Mouse (Mus musculus) left cerebral cortex, postnatal 25 days (tissue): Measurements from ENCODE around the gene Cdkn2d. TPM values are rescaled to one million over a fixed set of nuclear protein-coding genes. Genes with fewer than 3 reads are reported as not detected.
A peak's percentile ranks its signal among the peaks of the same experiment; 100 is the strongest.
"Not testable (repeated sequence)": the region's sequence is repeated elsewhere in the genome, so short reads cannot be mapped to it uniquely, and the experiment has no call there.

Source experiments
- DNase-seq, 2 experiments: peaks; one replicate each; pipeline ENCODE4 v3.0.0; 2022; ENCODE audit warnings: low spot score in 2 of 2, mixed read lengths in 1 of 2
- intact Hi-C: fragments of 180-260 bp; cut with DNase I; formaldehyde crosslinking; loops from one replicate; pipeline ENCODE4 v1.15.1; 2025
- total RNA-seq, 2 experiments: library from RNA; stranded (reverse); gene quantifications; 2 replicates each; pipeline ENCODE4 v1.2.3; 2021

The Cdkn2d gene
- total RNA-seq, 2 experiments from 2014 or later: 54.4 to 58.4 TPM

DNA sequence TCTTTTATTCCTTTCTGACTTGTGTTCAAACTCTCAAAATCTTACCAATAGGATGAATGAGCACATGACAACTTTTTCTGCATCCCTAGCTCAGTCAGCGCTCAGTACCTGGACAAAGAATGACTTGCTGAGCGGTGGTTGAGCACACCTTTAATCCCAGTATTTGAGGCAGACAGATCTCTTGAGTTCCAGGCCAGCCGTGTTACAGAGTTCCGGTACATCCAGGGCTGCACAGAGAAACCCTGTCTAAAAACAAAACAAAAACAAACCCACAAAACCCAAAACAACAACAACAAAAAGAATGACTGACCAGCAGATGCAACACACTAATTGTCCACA, 29.0 kb upstream of the Cdkn2d start:
- intact Hi-C loops: no loop called here
- no peak for DNase-seq

DNA sequence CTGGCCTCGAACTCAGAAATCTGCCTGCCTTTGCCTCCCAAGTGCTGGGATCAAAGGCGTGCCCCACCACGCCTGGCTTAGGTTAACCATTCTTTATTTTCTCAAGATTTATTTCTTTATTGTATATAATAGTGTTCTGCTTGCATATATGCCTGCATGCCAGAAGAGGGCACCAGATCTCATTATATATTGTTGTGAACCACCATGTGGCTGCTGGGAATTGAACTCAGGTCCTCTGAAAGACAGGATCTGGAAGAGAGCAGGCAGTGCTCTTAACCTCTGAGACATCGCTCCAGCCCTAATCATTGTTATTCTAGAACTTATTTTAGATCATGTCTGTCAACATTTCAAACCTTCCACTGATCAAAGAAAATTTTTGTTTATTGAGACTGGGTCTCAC, 28.3 kb upstream of the Cdkn2d start:
- DNase-seq: no peak
- intact Hi-C loops: no loop called here

DNA sequence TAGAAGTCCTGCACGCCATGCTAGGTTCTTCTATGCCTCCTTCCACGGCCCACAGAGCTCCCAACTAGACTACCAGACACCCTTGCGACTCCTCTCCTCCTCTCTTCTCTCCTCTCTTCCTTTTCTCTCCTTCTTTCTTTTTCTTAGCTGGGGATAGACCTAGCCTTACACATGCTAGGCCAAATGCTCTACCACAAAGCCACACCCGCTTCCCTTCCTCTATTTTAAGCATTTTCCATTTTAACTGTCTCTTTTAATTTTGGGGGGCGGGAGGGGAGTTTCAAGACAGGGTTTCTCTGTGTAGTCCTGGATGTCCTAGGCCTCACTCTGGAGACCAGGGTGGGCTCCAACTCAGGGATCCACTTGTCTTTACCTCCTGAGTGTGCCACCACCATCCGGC, 27.6 kb upstream of the Cdkn2d start:
- intact Hi-C loops: loop anchor here (1.0 kb wide), 1 partner anchor 39 kb away; no protein-coding TSS in a partner anchor
- DNase-seq: no peak

DNA sequence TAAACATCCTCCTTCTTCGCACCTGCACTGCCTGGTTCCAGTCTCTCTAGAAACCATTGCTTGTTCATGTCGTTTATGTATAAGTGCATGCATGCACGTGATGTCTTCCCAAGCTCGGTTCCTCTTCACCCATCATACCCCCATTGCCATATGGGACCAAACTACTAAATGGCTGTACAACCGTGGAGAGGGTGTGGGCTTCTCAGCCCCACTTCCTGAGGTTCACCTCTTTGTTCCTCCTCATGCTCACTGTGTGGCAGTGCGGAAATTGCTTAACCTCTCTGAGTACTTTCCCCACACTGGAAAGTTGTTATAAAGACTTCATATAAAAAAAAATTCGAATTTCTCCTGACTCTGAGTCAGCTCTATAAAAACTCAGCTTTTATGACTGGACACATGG, 25.5 kb upstream of the Cdkn2d start:
- intact Hi-C loops: no loop called here
- no peak for DNase-seq

DNA sequence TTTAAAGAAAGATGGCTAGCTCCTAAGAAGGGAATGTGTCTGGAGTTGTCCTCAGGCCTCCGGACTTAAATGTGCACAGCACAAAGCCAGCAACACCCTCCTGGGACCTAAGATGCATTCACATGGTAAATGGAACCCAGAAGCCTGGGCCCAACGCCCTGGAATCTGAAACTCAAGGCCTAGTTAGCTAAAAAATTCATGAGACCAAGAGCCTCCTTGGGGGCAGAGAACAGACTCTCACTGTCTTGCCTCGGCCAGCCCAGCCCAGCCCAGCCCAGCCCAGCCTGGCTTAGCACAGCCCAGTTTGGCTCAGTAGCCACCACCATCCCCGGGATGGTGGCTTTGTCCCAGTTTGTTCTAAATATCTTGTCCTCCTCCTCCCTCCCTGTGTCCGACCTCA, 24.2 kb upstream of the Cdkn2d start:
- intact Hi-C loops: no loop called here
- DNase-seq: no peak

DNA sequence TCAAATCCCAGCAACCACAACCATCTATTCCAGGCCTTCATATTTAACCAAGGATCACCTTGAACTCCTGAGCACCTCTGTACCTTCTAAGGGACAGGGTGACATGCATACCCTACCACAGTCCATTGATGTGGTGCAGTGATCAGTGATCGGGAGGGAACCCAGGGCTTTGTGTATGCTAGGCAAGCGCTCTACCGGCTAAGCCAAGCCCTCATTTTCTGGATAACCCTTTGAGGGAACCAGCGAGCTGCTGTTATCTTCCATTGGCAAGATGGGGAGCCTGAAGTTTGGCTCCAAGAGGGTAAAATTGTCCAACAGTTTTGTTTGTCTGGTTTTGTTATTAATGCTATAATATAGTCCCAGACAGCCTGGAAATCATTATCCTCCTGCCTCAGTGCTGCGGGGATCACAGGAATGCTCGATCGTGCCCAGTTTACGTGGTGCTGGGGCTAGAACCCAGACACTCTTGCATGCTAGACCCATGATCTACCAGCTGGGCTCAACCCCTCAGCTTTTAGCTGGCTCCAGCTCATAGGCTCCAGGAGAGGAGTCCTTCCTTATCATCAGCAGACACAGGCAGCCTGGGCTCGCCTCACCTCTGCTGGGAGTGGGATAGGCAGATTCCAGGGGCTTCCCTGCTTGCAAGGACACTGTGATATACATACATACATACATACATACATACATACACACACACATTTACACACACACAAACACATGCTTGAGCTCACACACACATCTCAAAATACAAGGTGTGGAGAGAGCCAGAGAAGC, 23.3 kb upstream of the Cdkn2d start:
- intact Hi-C loops: no loop called here
- DNase-seq: no peak

DNA sequence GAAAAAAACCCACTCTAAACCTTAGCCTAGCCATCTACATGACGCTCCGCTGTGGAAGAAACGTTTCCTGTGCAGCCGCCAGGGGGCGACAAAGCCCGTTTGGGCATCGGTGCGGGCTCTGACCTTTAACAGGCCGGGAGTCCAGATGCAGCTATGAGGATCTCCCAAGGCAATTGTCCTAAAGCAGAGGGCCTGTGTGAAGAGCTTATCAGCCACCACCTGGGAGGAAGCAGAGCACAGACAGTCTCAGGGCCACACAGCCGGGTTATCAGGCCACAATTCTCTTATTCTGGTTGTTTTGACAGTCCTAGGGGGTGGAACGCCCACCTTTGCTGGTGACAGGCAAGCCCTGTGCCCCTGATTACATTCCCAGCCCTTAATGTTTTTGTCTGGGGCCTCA, 22.2 kb upstream of the Cdkn2d start:
- intact Hi-C loops: loop anchor here (1.0 kb wide), 2 partner anchors 44 to 97 kb away; no protein-coding TSS in a partner anchor
- DNase-seq: peak; percentile 61 to 75

DNA sequence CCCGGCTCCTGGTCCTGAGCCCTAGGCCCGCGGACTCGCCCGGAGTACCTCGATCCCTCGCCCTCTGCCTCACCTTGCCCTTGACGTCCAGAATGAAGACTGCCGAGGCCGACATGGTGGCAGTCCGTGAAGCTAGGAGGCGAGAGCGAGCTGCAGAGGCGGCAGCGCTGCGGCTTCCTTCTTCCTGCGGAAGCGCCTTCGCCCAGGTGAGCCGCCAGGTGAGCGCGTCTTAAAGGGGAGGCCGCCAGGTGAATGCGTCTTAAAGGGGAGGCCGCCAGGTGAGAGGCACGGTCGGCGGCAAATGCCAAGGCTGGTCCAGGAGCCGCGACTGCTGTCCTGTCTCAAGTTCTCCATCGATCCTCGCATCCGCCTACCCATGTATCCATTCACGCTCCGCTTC, 20.9 kb upstream of the Cdkn2d start, which contains the start of gene Ap1m2:
Gene Ap1m2, minus strand, starts transcription at position 204 of the 400 bp plus-strand sequence.
- no peak for DNase-seq
- intact Hi-C loops: no loop called here

DNA sequence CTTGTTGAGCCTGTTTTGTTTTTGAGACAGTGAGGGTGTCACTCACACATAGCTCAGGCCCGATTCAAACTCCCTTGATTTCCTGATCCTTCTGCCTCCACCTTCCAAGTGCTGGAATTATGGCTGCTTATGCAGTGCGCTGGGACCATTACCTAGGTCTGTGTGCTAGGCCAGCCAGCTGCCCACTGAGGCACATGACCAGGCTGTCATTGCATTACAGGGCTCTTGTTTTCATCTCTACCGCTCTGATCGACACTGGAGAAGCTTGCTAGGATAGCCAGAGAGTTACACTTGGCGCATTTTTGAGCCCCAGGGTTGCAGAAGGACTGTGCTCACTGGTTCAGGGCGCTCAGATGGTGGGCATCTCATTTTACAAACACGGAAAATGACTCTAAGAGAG, 20.5 kb upstream of the Cdkn2d start:
- intact Hi-C loops: no loop called here
- no peak for DNase-seq

DNA sequence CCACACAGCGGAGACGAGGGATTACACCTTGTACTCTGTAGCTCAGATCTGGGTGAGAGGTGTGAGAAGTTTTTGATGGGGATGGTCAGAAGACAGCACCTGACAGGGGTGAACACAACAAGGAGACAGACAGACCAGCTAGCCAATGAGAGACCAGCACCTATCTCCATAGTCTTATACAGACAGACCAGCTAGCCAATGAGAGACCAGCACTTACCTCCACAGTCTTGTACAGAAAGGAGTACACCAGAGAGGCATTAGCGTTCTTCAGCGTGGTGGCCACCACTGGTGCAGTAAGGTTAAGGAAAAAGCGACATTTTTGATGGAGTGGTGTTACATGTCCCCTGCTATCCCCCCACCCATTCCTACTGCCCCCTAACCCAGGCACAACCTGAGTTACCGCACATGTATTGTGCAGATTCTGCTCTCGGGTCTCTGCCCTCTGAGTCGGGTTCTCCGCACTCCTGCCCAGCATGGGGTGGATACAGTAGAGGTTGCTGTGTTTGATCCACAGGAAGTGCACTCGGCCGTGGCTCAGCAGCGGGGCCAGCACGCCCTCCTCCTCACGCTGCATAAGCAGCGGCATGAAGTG, 18.0 kb upstream of the Cdkn2d start:
- DNase-seq: no peak
- intact Hi-C loops: no loop called here

DNA sequence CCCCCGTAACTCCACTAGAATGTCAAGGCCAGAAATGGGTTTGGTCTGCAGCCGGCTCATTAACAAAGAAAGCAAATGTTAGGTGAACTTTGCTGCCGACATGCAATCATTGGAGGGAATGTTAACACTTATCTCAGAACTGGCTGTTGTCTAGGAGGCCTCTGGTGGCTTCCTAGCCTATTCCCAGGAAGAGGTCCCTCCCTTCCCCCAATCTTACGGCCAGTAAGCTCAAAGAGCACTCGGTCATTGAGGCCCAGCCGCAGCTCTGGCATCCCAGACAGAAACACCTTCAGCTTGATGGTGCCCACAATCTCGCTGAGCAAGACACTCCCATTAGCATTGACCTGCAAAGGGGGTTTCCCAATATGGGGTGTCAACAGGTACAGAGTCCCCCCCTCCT, 13.9 kb upstream of the Cdkn2d start:
- DNase-seq: no peak
- intact Hi-C loops: no loop called here

DNA sequence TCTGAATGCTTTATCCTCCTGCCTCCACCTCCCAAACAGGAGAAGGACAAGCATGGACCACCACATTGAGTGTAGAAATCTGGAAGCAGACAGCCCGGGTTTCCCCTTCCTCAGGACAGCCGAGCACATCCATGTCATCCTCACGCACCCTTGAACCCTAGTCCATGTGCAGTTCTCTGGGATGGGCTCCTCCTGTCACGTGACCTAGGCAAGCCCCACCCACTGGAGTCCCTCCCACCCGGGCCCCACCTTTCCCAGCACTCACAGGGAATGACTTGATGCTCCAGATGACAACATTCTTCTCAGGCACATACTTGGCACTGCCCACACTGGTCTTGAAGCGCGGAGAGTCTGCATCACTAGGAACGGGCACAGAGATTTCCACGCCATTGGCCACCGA, 7.8 kb upstream of the Cdkn2d start:
- DNase-seq: no peak
- intact Hi-C loops: no loop called here

DNA sequence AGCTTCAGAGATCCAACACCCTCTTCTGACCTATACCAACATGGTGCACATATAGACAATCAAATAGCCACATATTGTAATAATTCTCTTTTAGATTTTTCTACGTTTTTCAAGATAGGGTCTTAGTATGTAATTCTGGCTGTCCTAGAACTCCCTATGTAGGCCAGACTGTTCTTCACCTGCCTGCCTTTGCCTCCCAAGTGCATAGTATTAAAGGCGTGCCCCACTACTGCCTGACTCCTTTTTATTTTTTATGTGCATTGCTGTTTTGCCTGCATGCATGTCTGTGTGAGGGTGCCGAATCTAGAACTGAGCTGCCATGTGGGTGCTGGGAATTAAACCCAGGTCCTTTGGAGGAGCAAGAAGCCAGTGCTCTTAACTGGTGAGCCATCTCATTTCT, 1.1 kb upstream of the Cdkn2d start:
- no peak for DNase-seq
- intact Hi-C loops: no loop called here

DNA sequence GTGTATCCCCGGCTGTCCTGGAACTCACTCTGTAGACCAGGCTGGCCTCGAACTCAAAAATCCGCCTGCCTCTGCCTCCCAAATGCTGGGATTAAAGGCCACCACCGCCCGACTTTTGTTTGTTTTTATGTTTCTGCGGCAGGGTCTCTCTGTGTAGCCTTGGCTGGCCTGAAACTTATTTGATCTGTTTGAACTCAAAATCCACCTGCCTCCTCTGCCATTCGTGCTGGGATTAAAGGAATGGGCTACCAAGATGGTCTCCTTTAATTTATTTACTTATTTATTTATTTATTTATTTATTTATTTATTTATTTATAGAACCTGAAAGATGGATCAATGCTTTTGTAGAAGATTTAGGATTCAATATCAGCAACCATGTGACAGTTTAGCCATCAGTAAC, 661 bp upstream of the Cdkn2d start:
- intact Hi-C loops: loop anchor here (2.0 kb wide), 1 partner anchor 53 kb away; the partner anchor contains the start of gene Keap1
- not testable (repeated sequence) for DNase-seq

DNA sequence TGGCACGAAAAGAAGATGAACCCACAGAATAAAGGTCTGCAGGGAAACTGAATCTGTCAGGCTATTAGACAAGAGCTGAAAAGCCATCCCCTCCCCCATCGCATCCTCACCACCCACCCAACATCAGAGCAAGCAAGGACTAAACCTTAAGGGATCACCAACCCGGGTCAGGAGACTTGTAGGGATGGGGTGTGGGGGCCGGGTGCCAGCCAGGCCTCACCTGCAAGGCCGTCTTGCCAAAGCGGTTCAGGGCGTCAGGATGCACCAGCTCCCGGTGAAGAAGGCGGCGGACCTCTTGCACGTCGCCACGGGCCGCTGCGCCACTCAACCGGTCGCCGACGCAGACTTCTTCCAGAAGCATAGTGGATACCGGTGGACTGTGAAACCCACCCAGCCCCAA, 618 bp downstream of the Cdkn2d start:
- no peak for DNase-seq
- intact Hi-C loops: loop anchor here (2.0 kb wide), 1 partner anchor 52 kb away; the partner anchor contains the start of gene Keap1

DNA sequence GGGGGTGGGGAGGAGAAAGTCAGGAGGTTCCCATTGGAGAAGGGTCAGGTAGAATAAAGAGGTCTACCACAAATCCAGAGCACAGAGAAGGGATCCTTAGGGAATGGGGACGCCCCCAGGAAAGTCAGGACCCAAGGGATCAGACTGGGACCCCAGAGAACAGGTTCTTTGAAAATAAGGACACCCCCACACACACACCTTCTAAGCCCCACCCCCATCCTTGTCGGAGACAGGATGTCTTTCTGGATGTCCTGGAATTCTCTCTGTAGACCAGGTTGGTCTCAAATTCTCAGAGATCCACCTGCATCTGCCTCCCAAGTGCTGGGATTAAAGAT, 1.9 kb downstream of the Cdkn2d start:
- intact Hi-C loops: no loop called here
- no peak for DNase-seq

DNA sequence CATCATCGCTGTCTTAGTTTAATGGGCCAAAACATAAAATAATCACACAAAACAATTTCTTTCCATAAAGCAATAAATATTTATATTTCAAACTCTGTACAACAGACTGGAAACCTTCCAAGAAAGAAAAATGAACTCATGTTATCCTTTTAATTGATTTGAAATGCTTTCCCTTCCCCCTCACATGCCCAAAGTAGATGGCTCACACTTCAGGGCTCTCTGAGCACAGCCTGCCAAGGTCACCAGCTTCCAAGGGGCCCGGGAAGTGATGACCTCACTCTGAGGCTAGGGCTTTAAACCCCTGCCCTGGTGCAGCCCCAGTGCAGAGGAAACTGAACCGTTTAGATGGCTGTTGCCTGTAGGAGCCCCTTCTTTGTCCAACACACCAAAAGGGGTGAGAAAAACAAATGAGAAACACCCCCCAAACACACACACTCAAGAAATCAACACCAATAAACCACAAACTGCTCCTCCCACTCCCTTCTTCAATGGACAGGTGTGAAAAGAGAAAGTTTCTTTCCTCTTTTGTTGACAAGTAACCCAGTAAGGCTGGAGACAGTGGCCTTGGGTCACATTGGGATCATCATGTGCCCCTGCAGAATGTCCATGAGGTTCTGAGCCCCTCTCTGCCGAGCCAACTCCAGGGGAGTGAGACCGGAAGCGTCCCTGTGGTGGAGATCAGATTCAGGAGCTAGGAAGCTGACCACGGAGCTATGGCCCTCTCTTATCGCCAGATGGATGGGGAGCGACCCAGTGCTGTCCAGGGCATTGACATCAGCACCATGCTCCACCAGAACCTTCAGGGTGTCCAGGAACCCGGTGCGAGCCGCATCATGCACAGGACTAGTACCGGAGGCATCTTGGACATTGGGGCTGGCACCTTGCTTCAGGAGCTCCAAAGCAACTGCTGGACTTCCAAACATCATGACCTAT, 2.5 kb downstream of the Cdkn2d start:
- no peak for DNase-seq
- intact Hi-C loops: no loop called here

DNA sequence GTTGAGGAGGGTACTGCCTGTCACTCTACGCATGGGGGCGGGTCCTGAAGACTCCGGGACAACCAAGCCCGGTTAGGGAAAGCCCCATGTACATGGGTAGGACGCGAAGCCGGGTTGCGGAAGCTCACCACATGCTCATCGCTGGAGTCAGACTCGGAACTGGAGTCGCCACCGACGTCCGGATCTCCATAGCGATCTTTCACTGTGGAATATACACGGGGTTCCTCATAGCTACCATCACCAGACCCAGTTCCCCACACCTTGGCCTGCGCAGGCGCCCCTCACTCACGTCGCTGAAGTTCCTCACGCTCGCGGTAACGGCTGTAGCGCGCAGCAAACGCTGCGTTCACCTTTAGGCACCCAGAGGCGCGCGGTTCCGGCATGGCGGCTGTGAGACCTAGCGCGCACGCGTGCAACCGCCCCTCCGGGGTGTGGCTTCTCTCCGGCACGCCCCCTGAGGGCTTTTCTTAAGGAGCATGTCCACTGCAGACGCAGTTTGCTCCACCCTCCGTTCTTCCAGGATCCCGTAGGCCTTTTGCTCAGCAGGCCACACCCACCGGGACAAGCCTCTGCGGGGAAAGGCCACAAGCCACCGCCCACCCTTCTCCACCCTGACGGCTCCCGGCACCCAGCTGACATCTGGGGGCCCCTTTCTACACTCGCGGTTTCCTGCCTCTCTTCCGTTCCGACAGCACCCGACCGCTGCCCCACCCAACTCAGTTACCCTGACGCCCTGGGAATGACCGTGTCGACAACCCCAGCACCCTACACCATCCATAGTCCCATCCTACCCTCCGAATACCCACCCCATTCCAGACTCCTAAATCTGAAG, 3.4 kb downstream of the Cdkn2d start, which contains the start of gene Kri1:
Gene Kri1, minus strand, starts transcription at position 399 of the 832 bp plus-strand sequence.
- peak; percentile 97 to 98 for DNase-seq
- intact Hi-C loops: loop anchor here (2.0 kb wide), 1 partner anchor 23 kb away; the partner anchor contains the start of gene Atg4d

DNA sequence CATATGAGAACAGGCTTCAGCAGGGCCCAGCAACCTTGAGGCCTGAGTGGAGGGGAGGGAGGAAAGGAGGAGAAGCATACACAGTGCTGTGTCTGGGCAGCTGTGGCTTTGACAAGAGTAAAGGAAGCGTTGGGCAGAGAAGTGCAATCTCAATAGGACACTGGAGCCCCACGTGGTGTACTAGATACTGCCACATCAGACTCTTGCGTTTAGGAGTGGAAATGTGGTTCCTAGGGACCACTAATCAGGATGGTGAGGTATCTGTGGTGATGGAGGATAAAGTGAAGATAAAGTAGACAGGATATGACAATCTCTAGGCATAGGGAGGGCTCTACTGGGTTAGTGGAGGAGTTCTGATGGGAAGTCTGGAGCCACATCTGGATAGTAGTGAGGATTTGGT, 4.5 kb downstream of the Cdkn2d start:
- intact Hi-C loops: loop anchor here (2.0 kb wide), 1 partner anchor 22 kb away; the partner anchor contains the start of gene Atg4d
- DNase-seq: no peak
